9 mouse cellular contexts compared by ENCODE assay signal in the genomic region with DNA sequence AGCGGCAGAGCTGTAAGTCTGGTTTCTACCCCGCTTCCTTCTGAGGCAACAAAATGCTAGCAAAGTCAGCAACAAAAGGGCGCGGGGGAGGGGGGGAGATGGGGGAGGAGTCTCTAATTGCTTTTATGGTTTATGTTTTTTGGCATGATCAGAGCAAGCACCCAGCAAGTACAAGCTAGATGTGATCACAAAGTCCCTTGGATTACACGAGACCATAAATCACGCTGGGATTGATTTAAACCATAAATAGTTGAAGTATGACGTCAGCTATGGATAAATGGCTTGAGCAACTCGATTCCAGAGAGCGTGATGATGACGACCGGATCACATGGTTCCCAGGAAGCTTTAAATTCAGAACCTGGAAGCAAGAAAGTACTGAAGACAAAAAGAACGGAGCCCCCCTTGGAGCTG. TPM values are rescaled to one million over a fixed set of nuclear protein-coding genes. Genes with fewer than 3 reads are reported as not detected.
A peak's percentile ranks its signal among the peaks of the same experiment; 100 is the strongest.
DNase-seq lines count a peak whose midpoint lies in the region; ATAC-seq lines count a peak whose summit lies in the region.
"Had no signal": no experiment of that assay in that cellular context is flagged by ENCODE, and none has a peak within 500 bp of the region (broad histone marks: within the 10 kb centered on the region; RNA-seq: fewer than 3 reads in every experiment).

No protein-coding gene starts in this region.

- no peaks in the 10 kb centered on the region for H3K9me3 ChIP-seq in kidney, embryonic 14.5 days (ENCODE audit: control insufficient read depth, low read length)
- H3K9me3 ChIP-seq in embryonic facial prominence, embryonic 12.5 days = no peaks in the 10 kb centered on the region
- no peaks in the 10 kb centered on the region for H3K9me3 ChIP-seq in intestine, embryonic 16.5 days (ENCODE audit: control insufficient read depth, low read length)
- H3K9me3 ChIP-seq in neural tube, embryonic 14.5 days (ENCODE audit: control insufficient read depth, low read length) = no peaks in the 10 kb centered on the region

- H3K9ac ChIP-seq in kidney, embryonic 14.5 days (ENCODE audit: low read depth, low read length) = no peak overlapping the region
- no peak overlapping the region for H3K9ac ChIP-seq in embryonic facial prominence, embryonic 12.5 days
- H3K9ac ChIP-seq in intestine, embryonic 16.5 days (ENCODE audit: low read depth, low read length) = peak overlapping the region; percentile 49; the same call in 1 of the 2 replicates
- H3K9ac ChIP-seq in neural tube, embryonic 14.5 days (replicated peaks; ENCODE audit: low read depth, low read length) = no peak overlapping the region

- H3K4me2 ChIP-seq in kidney, embryonic 14.5 days (replicated peaks; ENCODE audit: low read depth, low read length) = peak overlapping the region; percentile 38
- peak overlapping the region; percentile 44 for H3K4me2 ChIP-seq in embryonic facial prominence, embryonic 12.5 days (replicated peaks)
- peak overlapping the region; percentile 58 for H3K4me2 ChIP-seq in intestine, embryonic 16.5 days (ENCODE audit: low read depth, low read length)
- H3K4me2 ChIP-seq in neural tube, embryonic 14.5 days (ENCODE audit: low read depth, low read length) = peak overlapping the region; percentile 40; the same call in 1 of the 2 replicates

- peak; percentile 36; the same call in 1 of the 2 replicates for ATAC-seq in kidney, embryonic 14.5 days (ENCODE audit: low FRiP score, low TSS enrichment)
- no peak for ATAC-seq in embryonic facial prominence, embryonic 12.5 days (ENCODE audit: insufficient number of reproducible peaks, insufficient read depth, low FRiP score, low TSS enrichment)
- ATAC-seq in intestine, embryonic 16.5 days = 0 out of 2 replicates have a peak, but pooled peaks have one; percentile 20
- no peak for ATAC-seq in neural tube, embryonic 14.5 days (ENCODE audit: low read depth)

- WGBS in kidney, embryonic 14.5 days = 23% methylated on average over 12 of the region's 12 CpGs
- WGBS in embryonic facial prominence, embryonic 12.5 days = 34% methylated on average over 12 of the region's 12 CpGs
- WGBS in intestine, embryonic 16.5 days = 20% methylated on average over 12 of the region's 12 CpGs
- 29% methylated on average over 12 of the region's 12 CpGs for WGBS in neural tube, embryonic 14.5 days

- peak overlapping the region; percentile 21 for H3K4me3 ChIP-seq in kidney, embryonic 14.5 days (ENCODE audit: low read length)
- H3K4me3 ChIP-seq in embryonic facial prominence, embryonic 12.5 days = peak overlapping the region; percentile 19
- H3K4me3 ChIP-seq in intestine, embryonic 16.5 days (ENCODE audit: low read length) = peak overlapping the region; percentile 23
- no peak overlapping the region; the same call in 1 of the 2 replicates for H3K4me3 ChIP-seq in neural tube, embryonic 14.5 days (ENCODE audit: low read depth, low read length)

- H3K27ac ChIP-seq in kidney, embryonic 14.5 days (ENCODE audit: low read depth, low read length) = no peak overlapping the region
- no peak overlapping the region for H3K27ac ChIP-seq in embryonic facial prominence, embryonic 12.5 days
- no peak overlapping the region for H3K27ac ChIP-seq in intestine, embryonic 16.5 days (ENCODE audit: low read length)
- H3K27ac ChIP-seq in neural tube, embryonic 14.5 days (ENCODE audit: low read depth, low read length) = no peak overlapping the region

- no peaks in the 10 kb centered on the region; the same call in 1 of the 2 replicates for H3K27me3 ChIP-seq in kidney, embryonic 14.5 days (ENCODE audit: control insufficient read depth, insufficient read depth, low read length)
- H3K27me3 ChIP-seq in embryonic facial prominence, embryonic 12.5 days = peaks cover 22% of the 10 kb centered on the region
- no peaks in the 10 kb centered on the region; the same call in 1 of the 2 replicates for H3K27me3 ChIP-seq in intestine, embryonic 16.5 days (replicated peaks; ENCODE audit: control insufficient read depth, insufficient read depth, low read length)
- H3K27me3 ChIP-seq in neural tube, embryonic 14.5 days (ENCODE audit: control insufficient read depth, insufficient read depth, low read length) = no peaks in the 10 kb centered on the region

- H3K36me3 ChIP-seq in kidney, embryonic 14.5 days (ENCODE audit: control insufficient read depth, insufficient read depth, low read length) = no peaks in the 10 kb centered on the region
- H3K36me3 ChIP-seq in embryonic facial prominence, embryonic 12.5 days = no peaks in the 10 kb centered on the region
- H3K36me3 ChIP-seq in intestine, embryonic 16.5 days (ENCODE audit: control insufficient read depth, insufficient read depth, low read length) = no peaks in the 10 kb centered on the region
- H3K36me3 ChIP-seq in neural tube, embryonic 14.5 days (ENCODE audit: control insufficient read depth, insufficient read depth, low read length) = no peaks in the 10 kb centered on the region

- no peak for DNase-seq in kidney, adult 11 months
- DNase-seq in gastrocnemius, adult 18-20 months (ENCODE audit: low spot score) = no peak
- DNase-seq in B cell, adult 2 months = no peak
- DNase-seq in cerebellum, postnatal 36 days = no peak
- DNase-seq: thymus, adult 2 months had no signal

- H3K4me1 ChIP-seq in kidney, embryonic 14.5 days (ENCODE audit: control insufficient read depth, insufficient read depth, low read length) = peaks cover 15% of the 10 kb centered on the region; the same call in 1 of the 2 replicates
- H3K4me1 ChIP-seq in embryonic facial prominence, embryonic 12.5 days = peaks cover 10% of the 10 kb centered on the region; the same call in 1 of the 2 replicates
- peaks cover 29% of the 10 kb centered on the region for H3K4me1 ChIP-seq in intestine, embryonic 16.5 days (ENCODE audit: control insufficient read depth, insufficient read depth, low read length)
- peaks cover 6% of the 10 kb centered on the region; the same call in 1 of the 2 replicates for H3K4me1 ChIP-seq in neural tube, embryonic 14.5 days (ENCODE audit: control insufficient read depth, insufficient read depth, low read length)

RNA-seq across cellular contexts. Expression of a gene that starts 22.9 kb away (rescaled TPM):
- 9.8 and 11.2 TPM in 2 replicates for polyA plus RNA-seq in kidney, embryonic 14.5 days (2014; fragmentation: Nextera tagmentation; extraction: Ambion mirVana)
- 9.1 and 10.0 TPM in 2 replicates for polyA plus RNA-seq in embryonic facial prominence, embryonic 12.5 days (2016; fragmentation: Nextera tagmentation; extraction: Ambion mirVana)
- polyA plus RNA-seq in intestine, embryonic 16.5 days (2015; fragmentation: Nextera tagmentation; extraction: Ambion mirVana) = 5.3 and 5.5 TPM in 2 replicates
- polyA plus RNA-seq in neural tube, embryonic 14.5 days (2014; fragmentation: Nextera tagmentation; extraction: Ambion mirVana) = 13.9 and 18.9 TPM in 2 replicates
- 10 to 100 TPM; 30.1 to 41.0 TPM for total RNA-seq in gastrocnemius, adult 18-20 months (2021)

Comparison
In these comparisons a context has a peak if more than half of its experiments do, and no peak if none do; other contexts are left out.
1. ATAC-seq: peak in kidney, embryonic 14.5 days (single experiment) and intestine, embryonic 16.5 days (single experiment); none in embryonic facial prominence, embryonic 12.5 days (single experiment) and neural tube, embryonic 14.5 days (single experiment).
2. Peak in every context shown above with its lines, with median percentiles within 50 percentile points of each other: H3K4me2 ChIP-seq.